Mouse (Mus musculus) lung, postnatal 36 days (tissue): ENCODE data around the gene Cbr2.

Experiments
- DNase-seq: peaks from one replicate; pipeline ENCODE4 v3.0.0; 2022; ENCODE audit warnings: mixed read lengths

Gene Cbr2

DNA sequence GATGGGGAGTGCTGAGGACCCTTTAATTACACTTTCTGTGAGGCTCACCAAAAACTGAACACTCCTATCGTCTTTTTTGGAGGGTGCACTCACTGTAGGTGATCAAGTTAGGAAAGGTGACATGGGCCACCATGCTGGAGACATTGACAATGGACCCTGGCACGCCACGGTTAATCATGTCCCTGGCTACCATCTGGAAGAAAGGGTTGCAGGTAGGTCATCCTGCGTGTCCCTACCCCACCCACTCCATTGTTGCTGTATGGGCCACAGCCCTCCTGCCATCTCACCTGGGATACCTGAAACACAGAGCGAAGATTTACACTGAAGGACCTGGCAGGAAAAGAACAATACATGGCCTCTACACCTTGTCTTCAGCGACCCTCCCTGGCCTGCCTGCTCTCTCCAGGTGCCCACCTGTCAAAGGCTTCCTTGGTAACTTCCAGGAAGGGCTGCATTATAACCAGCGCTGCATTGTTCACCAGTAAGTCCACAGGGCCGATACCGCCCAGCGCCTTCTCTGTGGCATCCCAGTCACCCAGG is 1.5 kb downstream of the Cbr2 start:
- DNase-seq: no peak

- DNase-seq: peak; percentile 88
These were observed 2.4 kb downstream of the Cbr2 start for GRCm38 (mm10) chr11:120729432-120730050.

- DNase-seq: peak; percentile 47
These were observed 3.2 kb downstream of the Cbr2 start for GRCm38 (mm10) chr11:120728530-120729240.

GRCm38 (mm10) chr11:120727564-120727963 is 4.3 kb downstream of the Cbr2 start:
- DNase-seq: peak; percentile 68

- DNase-seq: peak; percentile 98
These were observed 4.8 kb downstream of the Cbr2 start, which contains the start of gene Dcxr for GRCm38 (mm10) chr11:120727169-120727527. Dcxr (minus strand) TSS chr11:120727281.

DNA sequence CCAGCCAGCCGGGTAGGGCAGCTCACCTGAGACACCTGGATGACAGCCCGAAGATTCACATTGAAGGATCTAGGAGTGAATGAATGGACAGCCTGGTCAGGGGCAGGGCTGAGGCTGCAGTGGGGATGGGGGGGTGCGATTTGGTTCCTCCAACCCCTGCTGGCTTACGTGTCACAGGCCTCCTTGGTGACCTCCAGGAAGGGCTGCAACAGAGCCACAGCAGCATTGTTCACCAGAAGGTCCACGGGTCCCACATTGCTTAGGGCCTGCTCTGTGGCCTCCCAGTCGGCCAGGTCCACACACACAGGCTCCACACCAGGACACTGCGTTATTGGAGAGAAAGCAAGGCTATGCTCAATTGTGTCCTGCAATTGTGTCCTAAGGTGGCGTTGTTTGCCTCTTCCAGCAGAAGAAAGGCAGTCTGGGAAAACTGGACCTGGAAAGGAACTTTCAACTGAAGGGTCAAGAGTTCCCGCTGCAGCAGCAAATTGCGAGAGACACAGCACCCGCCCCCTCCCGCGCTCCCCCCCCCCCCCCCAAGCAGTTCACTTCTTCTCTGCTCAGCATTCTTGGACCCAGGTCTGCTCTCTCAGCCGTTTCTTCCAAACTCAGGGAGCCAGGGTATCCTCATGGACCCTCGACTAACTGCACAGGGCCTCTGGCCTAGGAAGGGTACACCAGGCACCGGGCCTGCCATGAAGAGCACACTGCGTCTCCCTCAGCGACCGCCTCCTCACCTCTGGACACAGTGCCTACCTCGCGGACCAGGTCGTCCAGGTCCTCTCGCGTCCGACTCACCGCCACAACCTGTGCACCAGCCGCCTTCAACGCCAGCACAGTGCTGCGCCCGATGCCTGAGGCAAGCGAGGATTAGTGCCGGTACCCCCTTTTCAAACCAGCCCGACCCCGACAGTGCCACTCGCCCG is 5.4 kb downstream of the Cbr2 start:
- DNase-seq: peak; percentile 27

DNA sequence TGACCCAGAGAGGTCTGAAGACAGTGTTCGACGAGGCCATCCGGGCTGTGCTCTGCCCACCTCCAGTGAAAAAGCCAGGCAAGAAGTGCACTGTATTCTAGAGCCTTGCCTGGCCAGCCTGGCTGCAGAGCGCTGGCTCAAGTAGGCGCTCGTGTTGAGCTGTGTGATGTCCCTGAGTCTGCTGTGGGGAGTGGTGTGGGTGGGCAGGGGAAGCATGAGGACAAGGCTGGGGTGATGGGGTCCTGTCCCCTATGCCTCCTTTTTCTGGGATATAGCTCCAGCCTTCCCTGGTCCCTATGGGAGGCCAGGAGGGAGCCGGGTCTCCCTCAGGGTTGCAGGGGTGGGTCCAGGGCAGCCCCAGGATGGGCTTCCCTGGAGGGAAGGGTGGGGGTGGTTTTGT is 8.4 kb downstream of the Cbr2 start:
- DNase-seq: no peak

DNA sequence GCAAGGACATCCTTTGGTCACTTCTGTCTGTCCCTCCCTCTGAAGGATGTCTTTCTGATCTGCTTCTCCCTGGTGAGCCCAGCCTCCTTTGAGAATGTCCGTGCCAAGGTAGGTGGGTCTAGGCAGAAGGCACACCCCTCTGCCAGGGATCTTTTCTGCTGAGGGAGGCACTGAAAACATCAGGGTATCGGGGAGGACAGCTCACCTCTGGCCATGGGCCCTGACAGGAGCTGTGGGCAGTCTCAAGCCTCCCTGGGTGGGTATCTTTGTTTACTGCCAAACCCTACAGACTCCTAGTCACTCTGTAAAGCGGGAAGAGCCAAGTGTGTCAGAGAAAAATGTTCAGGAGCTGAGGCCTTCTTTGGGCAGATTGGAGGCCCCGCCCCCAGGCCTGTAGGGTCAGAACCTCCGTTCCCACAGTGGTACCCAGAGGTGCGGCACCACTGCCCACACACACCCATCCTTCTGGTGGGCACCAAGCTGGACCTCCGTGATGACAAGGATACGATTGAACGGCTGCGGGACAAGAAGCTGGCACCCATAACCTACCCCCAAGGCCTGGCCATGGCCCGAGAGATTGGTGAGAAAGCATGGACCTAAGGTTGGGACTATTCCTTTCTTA is 9.0 kb downstream of the Cbr2 start:
- peak; percentile 44 for DNase-seq

- no peak for DNase-seq
These were observed 9.8 kb downstream of the Cbr2 start for GRCm38 (mm10) chr11:120722067-120722630.

DNA sequence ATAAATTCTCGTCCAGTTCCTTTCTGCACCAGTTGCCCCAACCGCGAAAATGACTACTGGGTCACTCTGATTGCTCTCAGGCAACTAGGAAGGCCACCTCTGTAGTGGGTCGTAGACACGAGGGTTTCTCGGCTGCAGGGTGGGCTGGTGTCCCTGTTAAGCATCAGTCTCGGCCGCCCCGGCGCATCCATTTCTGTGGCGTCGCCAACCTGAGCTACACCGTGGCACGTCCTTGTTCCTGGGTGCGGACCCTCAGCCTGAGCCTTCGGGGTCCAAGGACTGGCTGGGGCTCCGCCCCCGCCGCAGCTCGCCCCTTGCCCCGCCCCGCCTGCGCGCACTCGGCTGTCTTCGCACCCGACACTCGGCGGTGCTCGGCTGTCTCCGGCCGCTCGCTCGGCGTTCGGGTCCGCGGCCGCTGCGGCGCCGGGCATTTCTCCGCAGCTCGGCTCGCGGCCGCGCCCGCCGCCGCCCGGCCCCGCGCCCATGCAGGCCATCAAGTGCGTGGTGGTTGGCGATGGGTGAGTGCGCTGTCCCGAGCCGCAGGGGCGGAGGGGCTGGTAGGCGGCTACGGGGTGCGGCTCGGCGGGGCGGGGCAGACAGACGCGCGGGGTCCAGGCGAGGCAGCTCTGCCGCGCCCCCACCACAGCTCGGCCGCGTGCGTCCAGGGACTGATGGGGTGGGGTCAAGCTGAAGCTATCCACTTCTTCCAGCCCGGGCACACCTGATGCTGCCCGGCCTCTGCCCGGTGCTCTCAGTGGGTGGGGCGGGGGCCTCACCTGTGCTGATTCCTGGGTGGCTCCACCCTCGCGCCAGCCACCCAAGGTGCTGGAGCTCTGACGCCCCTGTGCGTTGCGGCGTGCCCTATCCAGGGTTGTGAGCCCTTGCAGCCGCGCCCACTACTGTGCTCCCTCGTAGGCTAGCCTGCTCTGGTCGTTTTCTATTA is 10.5 kb downstream of the Cbr2 start, which contains the start of gene Rac3:
Gene Rac3, plus strand, starts transcription at position 347 of the 943 bp plus-strand sequence.
- DNase-seq: peak; percentile 81

- peak; percentile 91 for DNase-seq
These were observed 11.5 kb downstream of the Cbr2 start for GRCm38 (mm10) chr11:120720450-120720849.

DNA sequence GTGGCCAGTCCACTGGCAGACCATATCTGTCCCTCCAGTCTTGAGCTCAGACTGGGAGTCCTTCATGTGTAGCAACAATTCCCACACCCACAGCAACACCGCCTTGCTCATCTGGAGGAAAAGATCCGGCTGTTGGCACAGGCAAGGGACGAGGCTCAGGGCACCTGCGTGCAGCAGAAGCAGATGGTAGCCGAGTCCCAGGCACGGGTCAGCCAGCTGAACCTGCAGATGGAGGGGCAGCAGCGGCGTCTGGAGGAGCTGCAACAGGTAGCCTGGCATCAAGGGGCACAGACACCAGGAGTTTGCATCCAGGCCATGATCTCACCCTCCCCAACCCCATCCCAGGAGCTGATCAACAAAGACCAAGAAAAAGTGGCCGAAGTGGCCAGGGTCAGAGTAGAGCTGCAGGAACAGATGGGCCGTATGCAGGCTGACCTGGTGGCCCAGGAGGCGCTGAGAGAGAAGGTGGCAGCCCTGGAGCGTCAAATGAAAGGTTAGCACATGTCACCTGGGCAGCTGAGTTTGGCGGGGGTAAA is 12.0 kb downstream of the Cbr2 start:
- DNase-seq: no peak

- DNase-seq: no peak
These were observed 12.7 kb downstream of the Cbr2 start for GRCm38 (mm10) chr11:120719242-120719641.

DNA sequence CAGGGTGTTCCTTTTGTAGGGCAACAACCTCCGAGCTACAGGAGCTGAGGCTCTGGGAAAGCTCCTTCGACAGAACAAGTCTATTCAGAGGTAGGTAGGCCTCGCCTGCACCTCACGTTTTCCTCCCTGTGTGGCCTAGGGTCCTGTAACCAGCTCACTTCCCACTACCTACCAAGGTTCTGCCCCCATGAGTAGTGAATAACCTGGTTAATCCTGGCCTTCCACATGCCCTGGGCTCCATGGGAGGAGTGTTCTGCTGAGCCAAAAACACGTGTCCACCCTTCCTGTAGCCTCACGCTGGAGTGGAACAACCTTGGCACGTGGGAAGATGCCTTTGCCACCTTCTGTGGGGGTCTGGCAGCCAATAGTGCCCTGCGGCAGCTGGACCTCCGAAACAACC is 16.8 kb downstream of the Cbr2 start:
- DNase-seq: no peak

- no peak for DNase-seq
These were observed 17.4 kb downstream of the Cbr2 start for GRCm38 (mm10) chr11:120714546-120714945.

DNA sequence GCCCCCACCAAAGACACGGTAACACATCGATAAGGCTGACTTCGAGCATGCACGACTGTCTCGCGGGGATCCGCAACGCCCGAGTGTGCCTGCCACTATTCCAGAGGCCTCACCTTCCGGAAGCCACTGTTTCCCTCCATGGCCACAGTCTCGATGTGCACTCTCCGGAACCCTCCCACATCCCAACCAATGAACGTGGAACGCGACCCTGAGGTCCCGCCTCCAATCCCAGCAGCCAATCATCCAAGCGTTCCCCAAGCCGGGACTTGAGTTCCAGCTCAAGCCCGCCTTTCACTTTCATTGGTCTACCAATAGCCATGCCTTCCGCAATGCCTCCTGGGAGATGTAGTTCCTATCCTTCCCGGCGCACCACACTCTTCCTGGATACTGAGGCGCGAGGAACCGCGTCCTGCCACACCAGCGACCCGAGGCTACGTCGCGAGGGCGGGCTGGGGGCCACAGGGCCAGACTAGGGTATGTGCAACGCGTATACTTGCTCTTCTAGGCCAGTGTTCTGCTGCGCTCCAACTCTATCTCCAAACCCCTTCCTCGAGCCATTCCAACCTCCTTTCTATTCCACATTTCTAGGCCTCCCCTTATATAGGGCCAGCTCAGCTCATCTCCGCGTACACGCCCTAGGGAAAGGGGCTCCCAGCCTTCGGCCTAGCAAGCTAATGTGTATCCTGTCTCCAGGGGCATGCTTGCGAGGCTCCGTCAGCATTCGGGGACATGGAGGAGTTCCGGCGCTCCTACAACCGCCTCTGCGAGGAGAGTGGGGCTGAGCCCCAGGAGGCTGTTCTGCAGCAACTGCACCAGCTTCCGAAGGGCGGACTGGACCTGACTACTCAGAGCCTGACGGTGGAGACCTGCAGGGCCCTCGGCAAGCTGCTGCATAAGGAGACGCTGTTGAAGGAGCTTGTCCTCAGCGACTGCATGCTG is 18.1 kb downstream of the Cbr2 start, which contains the start of the genes Cenpx and Lrrc45:
Gene Cenpx, minus strand, starts transcription at position 159 of the 939 bp plus-strand sequence.
Gene Lrrc45, plus strand, starts transcription at position 346 of the 939 bp plus-strand sequence.
- peak; percentile 100 for DNase-seq

DNA sequence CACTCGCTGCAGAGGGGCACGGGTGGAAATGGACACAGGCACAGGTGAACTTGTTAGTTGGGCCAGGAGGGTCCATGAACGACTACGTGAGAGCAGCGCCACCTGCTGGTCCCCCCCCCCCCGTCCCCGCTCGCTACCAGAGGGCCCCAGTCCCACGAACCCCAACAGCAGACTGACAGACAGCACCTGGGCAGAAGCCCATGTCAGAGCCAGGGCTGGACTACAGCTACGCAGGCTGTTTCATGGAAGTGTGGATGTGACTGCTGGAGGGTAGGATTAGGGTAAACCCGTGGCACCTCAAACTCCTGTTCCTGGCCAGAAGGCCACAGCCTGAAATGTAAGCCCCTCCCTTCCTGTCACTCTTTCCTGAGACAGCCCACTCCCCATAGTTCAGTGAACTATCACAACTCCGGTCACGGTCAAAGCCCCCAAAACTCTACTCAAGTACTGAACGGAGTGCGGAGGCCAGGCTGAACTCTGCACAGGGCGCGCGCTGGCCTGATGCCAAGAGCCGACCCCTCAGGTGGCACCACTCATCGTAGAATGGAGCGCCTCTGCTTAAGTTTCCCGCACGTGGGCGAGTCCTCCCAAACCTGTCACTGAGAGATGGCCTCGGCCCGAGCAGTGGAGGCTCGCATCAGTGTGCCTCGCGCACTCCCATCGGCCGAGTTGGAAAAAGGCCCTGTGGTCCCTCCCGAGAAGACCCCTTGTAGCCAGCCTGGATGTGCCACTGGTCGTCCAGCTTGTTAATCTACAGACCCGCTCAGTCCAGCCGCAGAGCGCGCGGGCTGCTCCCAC is 18.9 kb downstream of the Cbr2 start:
- DNase-seq: peak; percentile 50

DNA sequence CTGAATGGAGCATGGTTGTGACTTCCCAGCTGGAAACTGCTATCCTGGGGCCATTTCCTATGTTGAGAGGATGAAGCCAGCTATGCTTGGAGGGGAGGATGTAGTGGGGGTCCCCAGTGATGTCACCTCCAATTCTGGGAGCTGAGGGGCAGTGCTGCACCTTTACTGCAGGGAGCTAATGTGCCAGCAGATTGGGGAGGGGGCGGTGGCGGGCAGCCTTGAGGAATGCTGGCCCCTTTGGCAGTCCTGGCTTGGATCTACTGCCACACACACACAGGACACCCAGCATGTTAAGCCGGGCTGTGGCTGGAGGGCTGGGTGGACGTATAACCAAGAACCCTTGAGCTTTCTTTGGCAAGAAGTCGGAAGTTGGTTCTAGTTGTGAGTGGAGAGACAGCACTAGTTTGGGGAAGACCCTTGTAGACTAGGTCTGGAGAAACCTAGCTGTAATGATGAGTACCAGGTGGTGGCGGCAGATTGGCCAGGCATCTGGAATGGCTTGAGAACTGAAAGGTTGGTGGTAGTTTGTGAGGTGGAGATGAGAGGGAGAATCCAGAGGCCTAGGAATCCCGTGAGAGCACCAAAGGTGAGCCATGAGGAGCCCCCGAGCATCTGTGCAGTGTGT is 19.8 kb downstream of the Cbr2 start:
- DNase-seq: no peak
